Mouse (Mus musculus): ENCODE results near the gene Mcu. TPM values are rescaled to one million over a fixed set of nuclear protein-coding genes. Genes with fewer than 3 reads are reported as not detected.

Mcu gene
- polyA plus RNA-seq (2015; fragmentation: Nextera tagmentation; extraction: Ambion mirVana) = 9.7 and 10.2 TPM in 2 replicates

- H3K4me3 ChIP-seq (replicated peaks) = peak within 1 kb of the TSS; percentile 90
- peak within 1 kb of the TSS; percentile 87 for H3K4me2 ChIP-seq
- H3K9me3 ChIP-seq (replicated peaks) = no peaks in the 10 kb centered on the region
- peak within 1 kb of the TSS; percentile 86 for H3K27ac ChIP-seq (replicated peaks)
- H3K36me3 ChIP-seq (replicated peaks) = no peaks in the 10 kb centered on the region
- peak within 1 kb of the TSS; percentile 91 for H3K9ac ChIP-seq
- WGBS (ENCODE audit: insufficient replicate concordance) = 1% methylated on average over 36 of the region's 36 CpGs
- peaks cover 31% of the 10 kb centered on the region for H3K4me1 ChIP-seq (replicated peaks)
- ATAC-seq (ENCODE audit: insufficient read depth) = peak; percentile 99
- H3K27me3 ChIP-seq = no peaks in the 10 kb centered on the region
These were observed at the start of gene Mcu for GRCm38 (mm10) chr10:59616522-59616921. Mcu (minus strand) TSS chr10:59616692.

DNA sequence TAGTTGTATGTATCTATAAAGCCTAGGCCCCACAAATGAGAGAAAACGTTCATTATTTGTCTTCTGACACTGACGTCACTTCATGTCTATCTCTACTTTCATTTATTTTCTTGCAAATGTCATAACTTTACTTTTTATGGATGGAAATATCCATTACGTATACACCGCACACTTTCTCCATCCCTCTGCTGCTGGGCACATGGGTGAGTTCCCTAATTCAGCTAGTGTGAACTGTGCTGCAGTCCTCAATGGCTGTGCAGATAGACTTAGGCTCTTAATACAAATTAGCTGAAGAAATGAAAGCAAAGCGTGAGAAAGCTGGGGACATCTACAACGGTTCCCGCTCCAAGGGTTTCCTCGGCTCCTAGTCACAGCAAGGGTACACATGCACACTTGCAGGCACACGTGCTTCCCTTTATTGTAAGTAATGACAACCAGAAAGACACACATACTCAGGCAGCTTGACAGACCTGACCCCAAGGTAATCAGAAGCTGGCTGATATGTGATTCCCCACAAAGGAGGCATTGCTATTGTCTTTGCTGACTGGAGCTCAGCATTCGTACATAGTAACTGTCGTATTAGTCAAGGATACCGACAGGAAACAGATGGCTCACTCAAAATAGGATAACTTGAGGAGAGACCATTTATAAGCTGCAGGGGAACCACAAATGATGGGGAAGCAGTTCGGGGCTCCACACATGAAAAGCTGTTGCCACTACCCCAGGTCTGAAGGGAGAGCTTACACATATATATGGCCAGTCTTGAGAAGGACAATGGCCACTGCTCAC, 49.2 kb upstream of the Mcu start:
- H3K4me2 ChIP-seq = no peak overlapping the region
- H3K27me3 ChIP-seq = no peaks in the 10 kb centered on the region
- no peaks in the 10 kb centered on the region for H3K9me3 ChIP-seq (replicated peaks)
- ATAC-seq (ENCODE audit: insufficient read depth) = no peak
- H3K9ac ChIP-seq = no peak overlapping the region
- H3K27ac ChIP-seq (replicated peaks) = no peak overlapping the region
- no peak overlapping the region for H3K4me3 ChIP-seq (replicated peaks)
- 0 out of 2 replicates have a peak, but pooled peaks cover 6% of the 10 kb centered on the region for H3K4me1 ChIP-seq (replicated peaks)
- WGBS (ENCODE audit: insufficient replicate concordance) = 24% methylated on average over 13 of the region's 13 CpGs
- H3K36me3 ChIP-seq (replicated peaks) = no peaks in the 10 kb centered on the region

DNA sequence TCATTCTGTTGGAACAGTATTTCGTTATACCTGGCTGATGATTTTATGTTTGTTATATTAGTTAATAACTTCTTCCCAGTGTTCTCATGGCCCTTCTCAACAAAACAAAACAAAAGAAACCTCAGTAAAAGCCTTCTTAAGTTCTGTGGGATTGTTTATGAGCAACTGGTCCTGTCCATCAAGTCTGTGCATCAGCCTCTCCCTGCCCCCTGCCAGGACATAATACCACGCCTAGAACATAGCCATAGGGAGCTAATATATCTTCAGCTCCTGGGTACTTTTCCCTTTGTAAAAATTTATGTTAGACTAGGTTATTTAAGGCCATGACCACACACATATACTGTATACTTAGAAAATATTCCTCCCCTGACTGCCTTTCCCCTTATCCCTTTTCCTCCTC, 48.3 kb upstream of the Mcu start:
- H3K9ac ChIP-seq = no peak overlapping the region
- H3K4me3 ChIP-seq (replicated peaks) = no peak overlapping the region
- no peaks in the 10 kb centered on the region for H3K36me3 ChIP-seq (replicated peaks)
- H3K4me2 ChIP-seq = no peak overlapping the region
- ATAC-seq (ENCODE audit: insufficient read depth) = no peak
- H3K27ac ChIP-seq (replicated peaks) = no peak overlapping the region
- 0 out of 2 replicates have a peak, but pooled peaks cover 6% of the 10 kb centered on the region for H3K4me1 ChIP-seq (replicated peaks)
- no peaks in the 10 kb centered on the region for H3K27me3 ChIP-seq
- H3K9me3 ChIP-seq (replicated peaks) = no peaks in the 10 kb centered on the region
- 51% methylated on average over 2 of the region's 2 CpGs for WGBS (ENCODE audit: insufficient replicate concordance)

GRCm38 (mm10) chr10:59656799-59657198, 40.3 kb upstream of the Mcu start:
- WGBS (ENCODE audit: insufficient replicate concordance) = 40% methylated on average over 13 of the region's 13 CpGs
- Histone ChIP-seq H3K9ac (no peak overlapping the region), H3K4me1 (replicated peaks) (no peaks in the 10 kb centered on the region), H3K36me3 (replicated peaks) (no peaks in the 10 kb centered on the region), H3K27me3 (no peaks in the 10 kb centered on the region), H3K27ac (replicated peaks) (no peak overlapping the region), H3K9me3 (replicated peaks) (no peaks in the 10 kb centered on the region), H3K4me2 (no peak overlapping the region), H3K4me3 (replicated peaks) (no peak overlapping the region)
- ATAC-seq (ENCODE audit: insufficient read depth) = no peak

GRCm38 (mm10) chr10:59646821-59647378, 30.4 kb upstream of the Mcu start:
- WGBS (ENCODE audit: insufficient replicate concordance) = 69% methylated on average over 5 of the region's 5 CpGs
- Histone ChIP-seq H3K4me1 (replicated peaks) (0 out of 2 replicates have a peak, but pooled peaks cover 3% of the 10 kb centered on the region), H3K4me3 (replicated peaks) (no peak overlapping the region), H3K9me3 (replicated peaks) (no peaks in the 10 kb centered on the region), H3K27me3 (no peaks in the 10 kb centered on the region), H3K4me2 (no peak overlapping the region), H3K36me3 (replicated peaks) (no peaks in the 10 kb centered on the region), H3K9ac (no peak overlapping the region), H3K27ac (replicated peaks) (no peak overlapping the region)
- no peak for ATAC-seq (ENCODE audit: insufficient read depth)

GRCm38 (mm10) chr10:59645153-59645552, 28.7 kb upstream of the Mcu start:
- no peaks in the 10 kb centered on the region for H3K36me3 ChIP-seq (replicated peaks)
- H3K4me3 ChIP-seq (replicated peaks) = no peak overlapping the region
- no peaks in the 10 kb centered on the region for H3K27me3 ChIP-seq
- H3K9ac ChIP-seq = no peak overlapping the region
- H3K4me2 ChIP-seq = no peak overlapping the region
- H3K27ac ChIP-seq (replicated peaks) = no peak overlapping the region
- ATAC-seq (ENCODE audit: insufficient read depth) = no peak
- H3K9me3 ChIP-seq (replicated peaks) = no peaks in the 10 kb centered on the region
- 8% methylated on average over 4 of the region's 4 CpGs for WGBS (ENCODE audit: insufficient replicate concordance)
- 0 out of 2 replicates have a peak, but pooled peaks cover 3% of the 10 kb centered on the region for H3K4me1 ChIP-seq (replicated peaks)

DNA sequence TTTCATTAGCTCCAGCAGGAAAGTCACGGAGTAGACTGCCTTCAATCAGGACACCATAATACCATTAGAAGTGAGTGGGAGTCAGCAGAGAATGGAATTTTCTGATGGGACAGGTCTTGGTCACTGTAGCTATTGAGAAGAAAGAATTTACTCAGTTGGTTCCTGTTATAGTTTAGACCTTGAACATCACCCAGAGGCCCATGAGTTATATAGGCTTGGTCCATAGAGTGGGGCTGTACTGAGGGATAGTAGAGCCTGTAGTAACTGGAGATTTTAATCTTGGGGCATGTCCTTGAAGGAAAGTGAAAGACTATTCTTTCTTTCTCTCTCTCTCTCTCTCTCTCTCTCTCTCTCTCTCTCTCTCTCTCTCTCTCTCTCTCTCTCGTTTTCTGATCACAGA, 28.2 kb upstream of the Mcu start:
- WGBS (ENCODE audit: insufficient replicate concordance) = 50% methylated on average over 2 of the region's 2 CpGs

DNA sequence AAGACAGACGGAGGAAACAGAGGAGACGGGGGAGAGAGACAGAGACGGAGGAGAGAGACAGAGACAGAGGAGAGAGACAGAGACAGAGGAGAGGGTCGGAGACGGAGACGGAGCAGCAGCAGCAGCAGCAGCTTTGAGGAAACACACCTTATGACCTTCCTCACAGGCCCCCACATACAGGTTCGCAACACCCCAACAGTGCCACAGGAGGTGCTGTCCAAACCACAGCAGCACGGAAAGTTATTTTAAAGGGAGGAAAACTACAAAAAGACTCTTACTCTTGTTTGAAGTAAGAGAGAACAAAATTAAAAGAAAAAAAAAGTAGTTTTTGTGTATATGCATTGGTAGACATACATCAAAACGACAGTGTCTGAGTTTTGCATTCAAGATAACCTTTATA, 27.2 kb upstream of the Mcu start:
- H3K27me3 ChIP-seq = no peaks in the 10 kb centered on the region
- 53% methylated on average over 9 of the region's 9 CpGs for WGBS (ENCODE audit: insufficient replicate concordance)
- H3K4me1 ChIP-seq (replicated peaks) = 0 out of 2 replicates have a peak, but pooled peaks cover 3% of the 10 kb centered on the region
- no peak for ATAC-seq (ENCODE audit: insufficient read depth)
- H3K9ac ChIP-seq = no peak overlapping the region
- H3K36me3 ChIP-seq (replicated peaks) = no peaks in the 10 kb centered on the region
- H3K9me3 ChIP-seq (replicated peaks) = no peaks in the 10 kb centered on the region
- no peak overlapping the region for H3K4me2 ChIP-seq
- no peak overlapping the region for H3K27ac ChIP-seq (replicated peaks)
- no peak overlapping the region for H3K4me3 ChIP-seq (replicated peaks)

More for the DNA sequence above, 28.2 kb upstream of the Mcu start:
- Histone ChIP-seq H3K9me3 (replicated peaks) (no peaks in the 10 kb centered on the region), H3K4me2 (no peak overlapping the region), H3K27ac (replicated peaks) (no peak overlapping the region), H3K4me1 (replicated peaks) (0 out of 2 replicates have a peak, but pooled peaks cover 3% of the 10 kb centered on the region), H3K36me3 (replicated peaks) (no peaks in the 10 kb centered on the region), H3K4me3 (replicated peaks) (no peak overlapping the region), H3K9ac (no peak overlapping the region), H3K27me3 (no peaks in the 10 kb centered on the region)
- no peak for ATAC-seq (ENCODE audit: insufficient read depth)

GRCm38 (mm10) chr10:59642659-59643377, 26.3 kb upstream of the Mcu start:
- no peak overlapping the region for H3K9ac ChIP-seq
- H3K4me2 ChIP-seq = no peak overlapping the region
- no peak overlapping the region for H3K27ac ChIP-seq (replicated peaks)
- WGBS (ENCODE audit: insufficient replicate concordance) = 27% methylated on average over 8 of the region's 8 CpGs
- H3K4me1 ChIP-seq (replicated peaks) = 0 out of 2 replicates have a peak, but pooled peaks cover 3% of the 10 kb centered on the region
- H3K27me3 ChIP-seq = no peaks in the 10 kb centered on the region
- ATAC-seq (ENCODE audit: insufficient read depth) = no peak
- H3K4me3 ChIP-seq (replicated peaks) = no peak overlapping the region
- H3K9me3 ChIP-seq (replicated peaks) = no peaks in the 10 kb centered on the region
- H3K36me3 ChIP-seq (replicated peaks) = no peaks in the 10 kb centered on the region

- Histone ChIP-seq H3K27ac (replicated peaks) (no peak overlapping the region), H3K4me3 (replicated peaks) (no peak overlapping the region), H3K27me3 (no peaks in the 10 kb centered on the region), H3K4me1 (replicated peaks) (no peaks in the 10 kb centered on the region), H3K36me3 (replicated peaks) (no peaks in the 10 kb centered on the region), H3K9me3 (replicated peaks) (no peaks in the 10 kb centered on the region), H3K4me2 (no peak overlapping the region), H3K9ac (no peak overlapping the region)
- no peak for ATAC-seq (ENCODE audit: insufficient read depth)
- WGBS (ENCODE audit: insufficient replicate concordance) = 72% methylated on average over 6 of the region's 6 CpGs
These were observed 22.1 kb upstream of the Mcu start for GRCm38 (mm10) chr10:59638576-59638975.

- no peak for ATAC-seq (ENCODE audit: insufficient read depth)
- no peaks in the 10 kb centered on the region for H3K27me3 ChIP-seq
- no peaks in the 10 kb centered on the region for H3K4me1 ChIP-seq (replicated peaks)
- no peak overlapping the region for H3K4me2 ChIP-seq
- H3K4me3 ChIP-seq (replicated peaks) = no peak overlapping the region
- WGBS (ENCODE audit: insufficient replicate concordance) = 73% methylated on average over 7 of the region's 7 CpGs
- no peaks in the 10 kb centered on the region for H3K36me3 ChIP-seq (replicated peaks)
- no peak overlapping the region for H3K27ac ChIP-seq (replicated peaks)
- H3K9me3 ChIP-seq (replicated peaks) = no peaks in the 10 kb centered on the region
- H3K9ac ChIP-seq = no peak overlapping the region
These were observed 21.2 kb upstream of the Mcu start for GRCm38 (mm10) chr10:59637596-59638124.

Measured in liver, embryonic 15.5 days (tissue).